Mouse (Mus musculus) mouse embryonic stem cell (cell line): ENCODE measurements around the gene Supt6.

Experiments used
- in situ Hi-C, 2 experiments: fragments of 300-500 bp; cut with MboI; formaldehyde crosslinking; loops; 1 replicate in 1 of 2; 3 replicates in 1 of 2; pipeline ENCODE4 v1.14.3; 2019 to 2020; ENCODE audit warnings: low sequenced_read_pairs in 2 of 2, low pct_unique_long_range_greater_than_20kb in 1 of 2, mixed read lengths in 1 of 2; ENCODE audit not compliant: unreplicated experiment in 1 of 2

Gene Supt6

DNA sequence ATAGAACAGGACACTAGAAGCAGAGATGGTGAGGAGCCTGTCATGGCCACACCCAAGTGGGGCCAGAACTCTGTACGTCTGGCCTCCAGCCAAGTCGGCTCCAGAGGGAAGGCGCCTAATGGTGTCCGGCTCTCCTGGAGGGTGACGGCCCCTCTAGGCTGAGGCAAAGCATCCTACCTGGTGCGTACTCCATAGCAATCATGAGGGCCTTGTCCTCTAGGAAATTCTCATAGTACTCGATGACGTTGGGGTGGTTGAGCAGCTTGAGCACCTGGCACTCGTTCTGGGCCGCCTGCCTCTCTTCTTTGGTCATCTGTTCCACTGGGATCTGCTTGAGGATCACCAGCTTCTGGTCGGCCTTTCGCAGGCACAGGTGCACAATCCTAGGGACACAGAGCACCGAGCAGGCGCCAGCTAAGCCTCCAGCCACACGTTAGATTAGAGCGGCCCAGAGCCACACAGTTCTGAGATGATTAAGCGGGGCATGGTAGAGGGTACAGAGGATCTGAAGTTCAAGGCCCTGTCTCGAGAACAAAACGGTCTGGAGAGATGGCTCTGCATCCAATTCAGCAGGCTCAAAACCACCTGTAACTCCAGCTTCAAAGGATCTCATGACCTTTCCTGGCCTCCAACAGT lies 72.9 kb downstream of the Supt6 start:
- in situ Hi-C loops, result no loop called here

DNA sequence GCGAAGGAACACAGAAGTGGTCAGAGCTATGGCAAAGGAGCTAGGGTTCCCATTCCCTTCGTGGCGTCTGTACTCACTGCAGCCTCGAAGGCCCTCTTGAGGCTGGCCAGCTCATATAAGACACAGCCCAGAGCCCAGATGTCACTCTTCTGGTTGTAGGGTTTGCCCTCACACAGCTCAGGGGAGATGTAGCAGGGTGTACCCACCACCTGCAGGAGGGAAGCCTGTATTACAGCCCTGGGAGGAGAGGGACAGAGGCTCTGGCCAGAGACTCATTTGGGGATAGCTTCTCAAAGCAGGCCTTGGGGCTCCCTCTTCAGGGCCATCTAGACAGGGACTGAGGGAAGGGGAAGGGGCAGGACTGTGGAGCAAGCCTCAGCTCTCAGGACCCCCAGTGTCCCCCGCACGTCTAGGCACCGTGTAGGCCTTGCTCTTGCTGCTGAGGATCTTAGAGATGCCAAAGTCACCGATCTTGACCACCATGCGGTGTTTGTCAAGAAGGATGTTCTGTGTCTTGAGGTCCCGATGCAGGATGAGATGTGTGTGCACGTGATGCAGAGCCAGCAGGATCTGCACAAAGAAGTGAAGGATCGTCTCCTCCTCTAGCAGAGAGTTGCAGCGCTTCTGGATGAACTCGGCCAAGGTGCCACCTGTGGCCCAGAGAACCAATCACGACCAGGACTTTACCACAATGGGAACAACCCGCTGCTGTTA lies 73.6 kb downstream of the Supt6 start:
- in situ Hi-C loops, result no loop called here

DNA sequence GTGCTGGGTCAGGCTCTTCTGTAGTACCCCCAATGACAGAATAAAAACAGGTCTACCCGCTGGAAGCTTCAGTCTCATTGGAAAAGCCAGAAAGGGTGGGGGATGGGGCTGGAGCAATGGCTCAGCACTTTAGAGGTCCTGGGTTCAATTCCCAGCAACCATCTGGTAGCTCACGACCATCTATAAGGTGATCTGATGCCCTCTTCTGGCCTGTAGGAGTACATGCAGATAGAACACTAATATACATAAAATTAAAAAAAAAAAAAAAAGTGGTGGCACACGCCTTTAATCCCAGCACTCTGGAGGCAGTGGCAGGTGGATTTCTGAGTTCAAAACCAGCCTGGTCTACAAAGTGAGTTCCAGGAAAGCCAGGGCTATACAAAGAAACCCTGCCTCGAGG lies 74.5 kb downstream of the Supt6 start:
- in situ Hi-C loops, result no loop called here

DNA sequence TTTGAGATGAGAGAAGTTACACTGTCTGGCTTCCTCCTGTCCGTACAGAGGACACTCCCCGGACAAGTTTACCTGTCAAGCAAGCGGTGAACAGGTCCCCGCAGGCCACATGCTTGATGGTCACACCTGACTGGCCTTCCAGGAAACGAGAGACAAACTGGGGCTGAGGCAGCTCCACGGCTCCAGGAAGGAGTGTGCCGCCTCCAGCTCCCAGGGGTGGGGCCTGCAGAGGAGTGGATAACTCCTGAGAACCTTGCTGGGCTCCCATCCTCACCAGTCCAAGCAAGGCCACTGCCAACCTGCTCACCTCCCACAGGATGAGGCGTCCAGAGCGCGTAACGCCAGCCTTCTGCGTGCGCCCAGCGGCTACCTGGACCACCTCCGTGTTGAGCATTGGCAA lies 75.5 kb downstream of the Supt6 start:
- in situ Hi-C loops, result no loop called here

DNA sequence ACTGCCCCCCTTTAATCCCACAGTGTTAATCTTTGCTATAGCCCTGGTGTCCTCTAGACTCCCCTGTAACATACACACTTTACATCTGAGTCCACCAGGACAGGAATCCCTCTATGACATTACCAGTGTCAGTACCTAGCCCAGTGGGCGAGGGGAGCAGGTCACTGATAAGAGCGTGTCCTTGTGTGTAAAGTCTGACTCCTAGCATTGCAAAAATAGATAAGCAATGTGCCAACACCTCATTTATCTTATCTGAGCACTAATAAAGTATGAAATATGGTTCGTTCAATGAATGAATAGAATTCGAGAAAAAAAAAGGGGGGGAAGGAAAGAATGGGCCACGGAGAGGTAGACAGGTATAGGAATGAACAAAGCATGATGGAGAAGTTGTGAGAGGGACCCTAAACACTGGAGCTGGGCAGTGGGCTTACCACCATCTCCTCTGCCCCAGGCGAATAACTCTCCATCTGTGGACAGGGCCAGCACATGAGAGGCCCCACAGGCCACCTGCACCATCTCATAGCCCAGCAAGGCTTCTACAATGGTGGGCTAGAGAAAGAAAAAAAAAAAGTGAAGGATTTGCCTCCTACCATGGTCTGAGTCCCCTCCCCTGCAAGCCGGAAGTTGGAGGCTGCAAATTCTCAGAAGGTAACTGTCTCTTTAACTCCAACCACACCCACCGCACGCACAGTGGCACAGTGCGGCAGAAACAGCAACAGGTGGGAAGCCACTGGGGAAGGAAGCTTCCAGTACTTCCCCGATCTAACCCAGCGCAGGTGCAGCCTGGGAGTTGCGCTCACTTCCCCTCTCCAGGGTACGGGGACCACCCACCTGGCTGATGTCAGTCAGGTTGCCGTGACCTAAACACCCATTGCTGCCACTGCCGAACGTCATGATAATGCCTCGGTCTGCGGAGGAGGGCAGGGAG lies 77.0 kb downstream of the Supt6 start:
- in situ Hi-C loops, result no loop called here

DNA sequence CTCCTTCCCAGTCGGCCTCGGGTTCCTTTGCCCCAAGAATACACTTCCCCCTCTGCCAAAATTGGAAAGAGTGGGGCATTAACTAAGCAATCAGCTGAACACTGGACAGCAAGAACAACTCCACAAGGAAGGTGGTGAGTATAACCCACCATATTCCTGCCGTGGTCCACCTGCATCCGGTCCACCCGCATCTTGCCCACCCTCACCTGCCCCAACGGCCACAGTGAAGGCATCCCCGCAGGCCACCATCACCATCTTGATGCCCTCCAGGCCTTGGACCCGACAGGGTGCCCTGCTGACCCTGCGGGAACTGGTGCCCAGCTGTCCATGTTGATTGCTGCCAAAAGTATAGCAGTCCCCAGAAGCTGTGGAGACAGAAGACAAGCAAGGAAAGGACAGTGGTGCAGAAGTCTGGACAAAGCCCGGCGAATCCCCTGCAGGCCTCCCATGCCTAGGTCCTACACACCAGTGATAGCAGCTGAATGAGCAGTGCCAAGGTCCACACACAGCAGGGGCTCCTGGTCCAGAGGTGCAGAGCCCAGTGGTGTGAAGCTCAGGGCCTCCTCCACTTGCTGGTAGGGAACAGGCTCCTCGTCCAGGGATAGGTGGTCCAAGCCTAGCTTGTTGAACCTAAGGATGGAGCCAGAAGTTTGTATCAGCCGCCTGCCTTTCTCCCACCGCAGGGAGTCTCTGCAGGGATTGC lies 78.4 kb downstream of the Supt6 start:
- in situ Hi-C loops, result no loop called here

DNA sequence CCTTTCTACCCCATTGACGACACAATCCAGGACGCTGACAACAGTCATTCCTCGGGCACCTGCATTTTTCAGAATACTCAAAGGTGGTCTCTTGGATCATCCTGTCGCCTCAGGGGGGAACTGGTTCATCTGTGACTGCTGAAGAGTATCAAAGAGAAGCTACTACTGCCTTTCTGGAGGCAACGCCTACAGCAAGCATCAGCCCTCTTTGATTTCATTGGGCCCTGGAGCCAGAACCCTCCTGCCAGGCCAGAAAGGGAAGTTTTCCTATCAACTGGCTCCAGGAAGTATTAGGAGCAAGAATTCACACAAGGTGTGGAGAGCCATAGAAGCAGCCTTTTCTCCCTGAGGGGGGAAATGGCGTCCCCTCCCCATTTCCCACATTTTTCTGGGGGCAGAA lies 79.1 kb downstream of the Supt6 start:
- in situ Hi-C loops, result no loop called here

DNA sequence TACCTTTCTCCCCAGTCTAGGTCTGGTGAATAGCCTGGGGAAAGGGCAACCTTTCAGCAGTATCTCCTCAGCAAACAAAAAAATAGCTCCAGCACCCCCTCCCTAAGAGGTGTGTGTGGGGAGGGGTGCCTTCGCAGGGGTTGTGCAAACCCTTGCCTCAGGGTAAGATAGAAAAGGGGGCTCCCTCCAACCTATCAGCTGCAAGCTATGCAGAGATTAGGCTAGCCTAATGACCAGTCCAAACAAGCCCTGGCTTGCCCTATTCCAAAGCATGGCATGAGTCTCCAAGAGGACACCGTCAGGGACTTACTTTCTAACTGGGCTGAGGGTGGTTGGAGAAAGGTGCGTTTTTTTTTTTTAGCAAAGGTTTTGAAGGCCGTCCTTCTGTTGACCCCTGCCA lies 79.6 kb downstream of the Supt6 start:
- in situ Hi-C loops, result no loop called here

DNA sequence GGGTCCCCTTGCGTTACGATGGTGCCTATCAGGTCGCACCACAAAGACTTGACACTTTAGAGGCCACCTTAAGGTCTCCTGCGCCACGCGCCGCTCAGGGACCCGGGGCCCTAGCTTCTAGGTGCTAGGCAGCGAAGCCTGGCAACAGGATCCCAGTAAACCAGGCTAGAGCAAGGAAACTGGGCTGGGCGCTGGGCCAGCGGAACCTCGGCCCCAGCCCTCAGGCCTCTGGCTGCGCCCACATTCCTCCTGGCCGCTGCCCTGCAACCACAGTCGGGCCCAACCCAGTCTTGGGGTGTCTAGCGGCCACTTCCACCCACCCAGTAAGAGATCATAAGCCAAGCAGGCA lies 80.1 kb downstream of the Supt6 start:
- in situ Hi-C loops, result no loop called here

DNA sequence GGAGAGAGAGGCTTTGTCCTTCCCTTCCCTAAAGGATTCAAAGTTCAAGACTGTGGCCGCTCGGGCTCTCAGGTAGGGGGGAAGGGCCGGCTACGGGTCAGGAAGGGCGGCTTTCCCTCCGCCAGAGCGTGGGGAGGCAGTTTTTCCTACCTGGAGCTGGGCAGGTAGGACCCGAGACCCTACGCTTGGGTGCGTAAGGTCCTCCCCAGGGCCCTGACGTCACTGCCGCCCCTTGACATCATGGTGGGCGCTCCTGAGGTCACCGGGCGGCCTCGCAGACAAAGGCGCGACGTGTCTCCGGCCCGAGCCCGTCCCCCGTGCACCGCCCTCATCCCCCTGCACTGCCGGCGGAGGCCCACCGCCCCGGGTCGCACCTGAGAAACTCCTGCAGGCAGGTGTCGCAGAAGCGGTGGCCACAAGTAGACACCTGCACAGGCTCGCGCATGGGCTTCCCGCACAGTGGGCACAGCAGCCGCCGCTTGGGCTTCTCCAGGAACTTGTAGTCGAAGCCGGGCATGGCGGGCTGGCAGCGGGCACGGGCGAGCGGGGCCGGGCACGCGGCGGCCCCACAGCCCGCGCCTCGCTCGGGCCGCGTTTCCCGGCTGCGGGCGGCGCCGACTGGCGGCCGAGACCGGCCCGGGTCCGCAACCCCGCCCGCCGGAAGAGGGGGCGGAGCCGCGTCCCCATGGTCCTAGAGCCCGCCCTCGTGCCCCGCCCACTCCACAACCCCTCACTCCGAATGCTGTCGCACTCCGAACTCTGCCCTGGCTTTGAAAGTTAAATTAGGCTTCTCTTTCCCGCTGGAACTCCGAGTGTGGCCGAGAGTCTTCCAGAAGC lies 80.6 kb downstream of the Supt6 start, which contains the start of gene Traf4:
Gene Traf4, minus strand, starts transcription at position 666 of the 837 bp plus-strand sequence.
- in situ Hi-C loops, result no loop called here

DNA sequence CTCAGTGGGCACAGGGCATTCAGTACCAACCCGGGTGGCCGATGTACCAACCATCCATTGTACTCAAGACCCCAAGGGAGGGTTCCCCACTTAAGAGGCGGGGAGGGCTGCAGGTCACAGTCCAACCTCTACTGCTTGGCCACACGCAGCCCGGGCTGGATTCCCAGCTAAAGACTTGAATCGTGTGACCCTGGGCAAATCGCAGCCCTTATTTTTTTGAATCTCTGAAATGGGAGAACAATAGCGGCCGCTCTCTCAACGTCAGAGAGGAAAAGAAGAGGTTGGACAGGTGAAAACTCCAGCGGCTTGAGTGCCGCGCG lies 81.2 kb downstream of the Supt6 start:
- in situ Hi-C loops, result no loop called here

DNA sequence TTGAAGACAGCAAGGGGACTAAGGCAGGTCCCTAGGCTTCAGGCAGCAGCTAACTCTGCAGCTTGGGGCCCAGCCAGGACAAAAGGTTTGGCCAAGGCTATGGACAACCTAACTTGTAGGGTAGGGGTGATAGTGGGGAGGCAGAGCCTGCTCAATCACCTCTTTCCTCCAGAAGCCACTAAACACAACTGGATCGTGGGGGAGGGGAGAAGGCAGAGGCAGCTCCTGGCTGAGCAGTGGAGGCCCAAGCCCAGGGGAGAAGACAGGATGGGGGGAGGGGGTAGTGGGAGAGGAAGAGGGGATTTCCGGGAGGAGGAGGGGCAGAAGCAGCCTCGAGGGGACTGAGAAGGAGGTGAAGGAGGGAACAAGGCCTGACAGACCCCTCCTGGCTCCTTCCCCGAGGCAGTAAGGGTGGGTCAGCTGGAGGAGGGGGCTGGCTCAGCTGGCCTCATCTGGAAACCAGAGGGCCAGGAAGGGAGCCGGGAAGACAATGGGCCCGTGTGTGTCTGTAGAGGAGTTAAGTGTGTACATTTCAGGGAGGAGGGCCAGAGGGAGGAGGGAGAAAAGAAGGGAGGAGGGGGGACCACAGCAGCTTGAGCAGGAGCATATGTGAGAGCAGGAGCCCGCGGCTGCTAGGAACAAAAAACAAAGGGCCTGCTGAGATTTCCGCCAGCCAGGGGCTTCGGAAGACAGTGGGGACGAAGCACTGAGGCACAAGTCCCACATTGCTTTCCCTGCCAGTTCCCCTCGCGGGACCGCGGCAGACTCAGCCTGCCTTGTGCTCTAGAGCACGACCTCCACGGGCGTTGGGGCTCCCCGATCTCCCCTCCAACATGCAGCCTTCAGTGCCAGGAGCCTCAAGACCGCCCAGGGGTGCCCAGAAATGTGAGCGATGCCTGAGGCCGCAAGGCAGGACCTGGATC lies 81.8 kb downstream of the Supt6 start:
- in situ Hi-C loops, result no loop called here

DNA sequence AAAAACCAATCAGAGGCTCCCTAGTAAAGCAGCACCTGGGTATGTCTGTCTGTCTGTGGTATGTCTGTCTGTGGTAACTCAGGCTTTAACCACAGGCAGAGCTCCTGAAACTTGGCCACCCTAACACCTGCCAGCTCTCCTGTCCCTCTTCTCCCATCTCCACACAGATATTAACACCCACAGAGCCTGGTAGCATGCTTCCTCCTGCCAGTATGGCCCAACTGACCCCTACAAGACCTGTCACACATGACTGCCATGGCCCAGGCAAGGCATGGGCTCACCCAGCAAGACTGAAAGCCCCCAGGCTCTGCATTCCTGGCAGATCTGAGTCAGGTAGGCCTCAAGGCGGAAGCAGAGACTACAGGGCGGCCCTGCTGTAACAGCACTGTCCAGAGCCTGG lies 82.7 kb downstream of the Supt6 start:
- in situ Hi-C loops, result no loop called here

DNA sequence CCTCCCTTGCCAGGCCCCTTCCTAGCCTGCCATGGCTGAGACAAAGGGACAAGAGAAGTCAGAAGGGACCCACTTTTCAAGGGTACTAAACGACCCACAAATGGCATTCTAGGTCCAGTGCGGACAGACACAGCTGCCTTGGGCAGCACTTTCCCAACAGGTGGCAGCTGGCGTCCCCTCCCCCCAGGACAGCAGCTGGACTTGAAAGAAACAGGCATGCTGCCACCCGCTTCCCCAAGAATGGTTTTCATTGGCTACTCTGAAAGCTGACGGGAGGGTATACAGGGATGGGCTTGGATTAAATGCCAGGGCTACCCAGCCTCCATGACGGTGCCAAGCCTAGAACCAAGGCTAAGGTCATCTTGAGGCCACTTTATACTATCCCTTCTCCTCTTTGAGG lies 83.3 kb downstream of the Supt6 start:
- in situ Hi-C loops, result no loop called here

DNA sequence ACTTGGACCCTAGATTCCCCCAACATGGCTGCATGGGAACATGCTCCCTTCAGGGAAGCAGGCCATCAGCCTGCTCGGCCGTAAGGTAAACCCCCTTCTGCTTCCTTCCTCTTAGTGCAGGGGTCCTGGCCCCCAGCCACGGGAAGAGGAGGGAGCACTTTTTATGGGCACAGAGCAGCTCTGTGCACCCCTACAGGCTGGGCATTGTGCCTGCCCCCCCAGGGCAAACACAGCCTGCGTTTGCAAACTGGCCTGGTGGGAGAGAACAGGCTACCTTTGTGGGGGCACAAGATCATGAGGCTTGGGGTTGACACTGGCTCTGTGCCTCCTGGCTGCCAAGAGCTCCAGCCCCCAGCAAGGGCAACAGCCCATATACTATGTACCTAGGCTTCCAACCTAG lies 83.8 kb downstream of the Supt6 start:
- in situ Hi-C loops, result no loop called here

DNA sequence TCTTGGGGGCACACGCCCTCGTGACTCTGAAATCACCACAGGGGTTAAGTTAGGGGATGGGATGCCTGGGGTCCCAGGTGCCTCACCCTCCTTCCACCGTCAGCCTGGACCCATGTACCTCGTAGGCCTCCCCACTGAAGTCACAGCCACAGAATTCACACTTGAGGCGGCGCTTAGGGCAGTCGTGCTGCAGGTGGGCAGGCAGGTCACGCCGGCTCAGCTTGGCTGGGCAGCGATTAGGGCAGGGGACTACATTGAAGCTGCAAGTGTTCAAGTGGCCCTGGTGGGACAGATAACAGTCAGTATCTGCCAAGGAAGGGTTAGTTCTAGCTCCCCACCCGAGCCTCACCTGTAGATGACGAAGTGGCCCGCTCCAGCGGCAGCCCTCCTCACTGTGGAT lies 84.6 kb downstream of the Supt6 start:
- in situ Hi-C loops, result no loop called here

DNA sequence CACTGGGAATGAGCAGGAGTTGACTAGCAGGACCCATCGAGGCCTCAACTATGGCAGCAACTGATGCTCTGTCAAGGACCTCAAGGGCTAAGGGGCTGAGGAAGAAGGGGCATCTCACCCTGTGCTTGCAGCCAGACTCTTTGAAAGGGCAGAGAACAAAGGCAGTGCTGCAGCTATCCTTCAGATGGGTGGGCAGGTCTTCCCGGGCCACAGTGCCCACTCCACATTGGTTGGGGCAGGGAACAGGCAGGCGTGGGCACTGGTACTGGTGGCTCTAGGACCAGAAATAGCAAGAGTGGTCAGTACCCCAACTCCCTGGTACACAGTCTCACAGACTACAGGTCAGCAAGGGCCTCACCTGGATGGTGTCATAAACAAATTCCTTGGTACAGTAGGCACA lies 85.1 kb downstream of the Supt6 start:
- in situ Hi-C loops, result no loop called here
